Mouse (Mus musculus) gastrocnemius, adult 2 months (tissue): ENCODE data around the gene Gadd45a. TPM values are rescaled to one million over a fixed set of nuclear protein-coding genes. Genes with fewer than 3 reads are reported as not detected.
"Not testable (repeated sequence)": the region's sequence is repeated elsewhere in the genome, so short reads cannot be mapped to it uniquely, and the experiment has no call there.

ENCODE experiments used
- DNase-seq: peaks from one replicate; pipeline ENCODE4 v3.0.0; 2022
- H3K27ac ChIP-seq: fragments of 200-600 bp; 2 replicates; pipeline ENCODE4 v1.8.1; 2022; ENCODE audit warnings: mild to moderate bottlenecking
- H3K4me3 ChIP-seq: fragments of 200-600 bp; 2 replicates; pipeline ENCODE4 v1.8.1; 2022; ENCODE audit warnings: mild to moderate bottlenecking, moderate library complexity
- CTCF ChIP-seq: fragments of 200-600 bp; IDR thresholded peaks from 2 replicates; pipeline ENCODE4 v1.8.1; 2022; ENCODE audit warnings: antibody characterized with exemption, mild to moderate bottlenecking, moderate library complexity
- intact Hi-C: fragments of 180-260 bp; cut with DNase I; formaldehyde crosslinking; loops from one replicate; pipeline ENCODE4 v1.15.1; 2025
- total RNA-seq, 2 experiments: library from RNA; stranded (reverse); gene quantifications; 2 replicates each; pipeline ENCODE4 v1.2.3; 2021

Gene Gadd45a
- total RNA-seq, 2 experiments from 2014 or later = 27.6 to 38.9 TPM

DNA sequence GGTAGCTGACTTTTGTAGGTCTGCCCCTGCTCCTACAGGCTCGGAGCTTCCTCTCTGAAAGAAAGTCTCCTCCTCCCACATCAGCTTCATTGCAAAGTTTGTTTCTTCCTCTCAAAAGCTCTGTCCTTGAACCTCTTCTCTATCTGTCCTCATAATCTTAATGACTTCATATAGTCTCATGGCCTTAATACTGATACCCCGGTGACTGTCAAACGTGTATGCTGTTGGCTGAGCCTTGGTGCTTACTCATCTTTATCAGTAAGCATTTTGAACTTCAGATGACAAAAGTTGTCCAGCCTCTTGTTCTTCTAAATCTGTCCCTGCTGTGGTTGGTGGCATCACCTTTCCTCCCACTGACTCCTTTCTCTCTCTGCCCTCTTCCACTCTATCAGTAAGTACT, 8.2 kb upstream of the Gadd45a start:
- no peak for TF ChIP-seq CTCF
- Histone ChIP-seq H3K4me3 (no peak overlapping the region), H3K27ac (no peak overlapping the region)
- intact Hi-C loops = no loop called here
- no peak for DNase-seq

DNA sequence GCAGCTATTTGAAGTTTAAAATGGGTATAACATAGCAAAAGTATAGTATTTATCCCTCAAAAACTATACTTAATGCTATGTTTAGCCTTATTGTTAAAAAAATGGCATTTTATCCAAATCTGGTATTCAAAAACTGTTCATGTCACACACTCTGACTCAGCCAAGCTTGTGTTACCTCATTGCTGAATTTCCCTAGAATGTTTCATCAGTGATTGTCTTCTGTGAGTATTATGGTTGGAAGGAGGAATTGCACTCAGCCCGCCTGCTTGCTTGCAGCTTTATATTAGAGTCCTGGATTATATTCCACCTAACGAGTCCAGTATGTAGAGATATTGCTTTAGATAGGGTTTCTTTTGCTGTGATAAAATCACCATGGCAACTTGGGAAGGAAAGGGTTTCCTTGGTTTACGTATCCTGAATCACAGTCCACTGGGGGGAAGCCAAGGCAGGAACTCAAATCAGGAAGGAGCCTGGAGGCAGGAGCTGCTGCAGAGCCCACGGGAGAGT, 3.7 kb upstream of the Gadd45a start:
- Histone ChIP-seq H3K27ac (no peak overlapping the region), H3K4me3 (no peak overlapping the region)
- TF ChIP-seq CTCF = no peak
- DNase-seq = no peak
- intact Hi-C loops = no loop called here

DNA sequence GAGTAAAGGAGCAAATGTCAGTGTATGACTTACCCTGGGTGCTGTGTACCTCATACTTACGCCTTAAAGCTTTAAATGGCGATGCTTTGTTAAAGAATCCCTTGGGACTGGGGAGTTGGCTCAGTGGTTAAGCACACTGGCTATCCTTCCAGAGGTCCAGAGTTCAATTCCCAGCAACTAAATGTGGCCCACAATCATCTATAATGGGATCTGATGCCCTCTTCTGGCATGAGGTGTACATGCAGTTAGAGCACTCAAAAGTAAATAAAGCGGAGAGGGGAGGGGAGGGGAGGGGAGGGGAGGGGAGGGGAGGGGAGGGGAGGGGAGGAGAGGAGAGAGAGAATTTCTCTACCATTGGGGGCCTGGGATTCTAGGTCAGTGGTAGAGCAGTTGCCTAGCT, 1.7 kb upstream of the Gadd45a start:
- no peak for TF ChIP-seq CTCF
- intact Hi-C loops = loop anchor here (5.0 kb wide), 3 partner anchors 63 to 118 kb away; no protein-coding TSS in a partner anchor
- no peak overlapping the region for H3K27ac ChIP-seq

DNA sequence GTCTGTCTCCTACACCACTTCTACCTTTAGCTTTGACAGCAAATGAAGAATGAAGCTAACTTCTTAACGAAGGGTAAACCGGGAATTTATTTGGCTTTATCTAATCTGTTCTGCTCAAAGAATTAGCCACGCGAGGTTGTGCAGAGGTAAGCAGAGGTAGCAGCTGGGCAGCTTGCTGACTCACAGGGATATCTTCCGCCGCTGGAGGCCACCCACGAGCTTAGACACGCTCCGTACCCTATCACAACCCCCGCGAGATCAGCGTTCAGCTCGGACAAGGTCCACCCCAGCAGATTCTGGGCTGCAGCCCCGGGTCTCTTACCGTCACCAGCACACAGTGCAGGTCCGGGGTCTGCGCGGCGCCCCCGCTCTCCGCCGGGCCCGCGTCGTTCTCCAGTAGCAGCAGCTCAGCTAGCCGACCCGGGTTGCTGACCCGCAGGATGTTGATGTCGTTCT, 873 bp downstream of the Gadd45a start:
- H3K4me3 ChIP-seq = peak overlapping the region; percentile 90
- intact Hi-C loops = loop anchor here (1.0 to 5.0 kb wide), 4 partner anchors 66 to 121 kb away; no protein-coding TSS in a partner anchor
- DNase-seq = peak; percentile 92
- peak; percentile 85 for TF ChIP-seq CTCF
- peak overlapping the region; percentile 96 for H3K27ac ChIP-seq

More for the DNA sequence above, 1.7 kb upstream of the Gadd45a start:
- DNase-seq = no peak
- no peak overlapping the region for H3K4me3 ChIP-seq

DNA sequence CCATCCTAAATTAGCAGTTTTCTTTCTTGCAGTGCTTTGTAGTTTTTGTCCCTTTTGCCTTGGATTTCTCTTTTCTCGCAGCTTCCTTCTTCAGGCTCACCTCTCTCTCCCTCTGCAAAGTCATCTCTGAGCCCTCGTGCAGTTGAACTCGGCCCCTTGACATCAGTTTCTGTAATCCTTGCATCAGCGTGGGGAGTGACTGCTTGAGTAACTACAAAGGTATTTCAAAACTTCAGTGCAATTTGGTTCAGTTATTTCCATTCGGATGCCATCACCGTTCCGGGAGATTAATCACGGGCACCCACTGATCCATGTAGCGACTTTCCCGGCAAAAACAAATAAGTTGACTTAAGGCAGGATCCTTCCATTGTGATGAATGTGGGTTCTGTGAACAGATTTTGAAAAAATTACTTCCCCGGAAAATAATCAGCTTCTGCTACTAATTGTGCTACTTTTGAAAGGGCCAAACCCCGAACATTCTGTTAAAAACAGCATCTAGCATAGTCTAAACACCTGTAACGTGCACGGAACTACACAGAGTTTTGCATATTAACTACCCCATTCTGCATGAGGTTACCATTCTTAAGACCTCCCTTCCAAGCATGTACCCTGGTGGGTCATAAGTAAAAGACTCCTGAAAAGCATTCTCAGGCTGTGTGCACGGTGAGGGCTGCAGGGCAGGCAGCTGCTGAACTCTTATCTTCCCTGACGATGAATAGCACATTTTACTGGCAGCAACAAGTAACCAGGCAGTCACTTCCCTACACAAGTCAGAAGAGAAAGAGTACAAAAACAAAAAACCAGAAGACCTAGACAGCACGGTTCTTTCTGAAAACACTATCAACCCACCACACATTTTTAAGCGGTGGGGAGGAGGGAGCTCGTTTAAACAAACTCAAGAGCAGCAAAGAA, 1.6 kb downstream of the Gadd45a start:
- intact Hi-C loops = loop anchor here (1.0 to 5.0 kb wide), 4 partner anchors 67 to 122 kb away; no protein-coding TSS in a partner anchor
- DNase-seq = no peak
- TF ChIP-seq CTCF = no peak
- Histone ChIP-seq H3K4me3 (peak overlapping the region; percentile 90), H3K27ac (peak overlapping the region; percentile 96)

DNA sequence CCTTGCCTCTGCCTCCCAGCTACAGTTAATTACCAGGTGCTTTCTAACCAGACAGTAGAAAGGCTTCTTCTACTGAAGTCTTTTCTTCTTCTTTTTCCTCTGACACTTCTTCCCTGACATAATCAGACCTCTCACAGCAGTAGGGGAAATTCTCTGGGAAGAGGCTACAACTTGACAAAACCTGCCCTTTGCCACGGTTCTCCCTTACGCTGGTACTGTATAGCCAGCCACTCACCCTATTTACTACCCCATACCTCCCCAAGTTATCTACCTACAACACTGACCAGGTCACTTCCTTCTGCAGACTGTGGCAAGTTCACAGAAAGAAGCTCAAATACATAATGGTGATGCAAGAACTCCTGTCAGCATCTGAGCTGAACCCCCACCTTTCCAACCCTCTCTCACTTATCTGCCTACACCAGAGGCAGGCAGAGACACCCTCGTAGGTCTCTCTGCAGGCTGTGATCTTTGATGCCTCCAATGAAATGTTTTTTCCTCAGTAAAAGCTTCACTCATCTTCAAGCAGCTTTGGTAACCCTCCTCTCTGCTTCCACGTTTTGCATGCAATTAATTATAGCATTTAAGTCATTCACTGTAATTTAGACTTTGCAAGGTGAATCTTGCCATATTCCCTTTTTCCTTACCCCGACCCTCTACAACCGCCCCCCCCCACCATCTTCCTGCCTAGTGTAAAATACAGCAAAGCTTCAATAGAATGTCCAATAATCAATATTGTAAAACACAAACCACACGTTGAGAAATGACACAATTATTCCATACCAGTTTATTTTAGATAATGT, 2.7 kb downstream of the Gadd45a start:
- H3K4me3 ChIP-seq = peak overlapping the region; percentile 51
- H3K27ac ChIP-seq = no peak overlapping the region
- DNase-seq = no peak
- intact Hi-C loops = loop anchor here (5.0 kb wide), 3 partner anchors 68 to 123 kb away; no protein-coding TSS in a partner anchor
- no peak for TF ChIP-seq CTCF

DNA sequence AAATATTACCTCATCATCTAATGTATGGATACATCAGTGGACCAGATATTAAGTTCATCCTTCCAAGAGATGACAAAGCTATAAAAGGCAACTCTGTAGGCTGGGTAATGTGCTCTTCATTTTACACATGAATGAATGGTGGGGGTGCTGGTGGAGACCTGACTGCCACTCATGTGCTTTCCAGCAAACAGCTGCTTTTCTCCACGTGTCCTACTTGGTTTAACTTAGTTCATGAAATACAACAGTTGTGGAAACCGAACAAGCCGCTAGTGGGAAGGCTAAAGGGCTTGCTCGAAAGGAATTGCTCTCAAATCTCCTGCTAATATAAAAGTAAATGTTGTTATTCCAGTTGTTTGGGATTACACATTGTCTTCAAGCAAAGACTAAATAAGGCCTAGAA, 3.7 kb downstream of the Gadd45a start:
- no peak for TF ChIP-seq CTCF
- DNase-seq = no peak
- Histone ChIP-seq H3K27ac (no peak overlapping the region), H3K4me3 (no peak overlapping the region)
- intact Hi-C loops = no loop called here

DNA sequence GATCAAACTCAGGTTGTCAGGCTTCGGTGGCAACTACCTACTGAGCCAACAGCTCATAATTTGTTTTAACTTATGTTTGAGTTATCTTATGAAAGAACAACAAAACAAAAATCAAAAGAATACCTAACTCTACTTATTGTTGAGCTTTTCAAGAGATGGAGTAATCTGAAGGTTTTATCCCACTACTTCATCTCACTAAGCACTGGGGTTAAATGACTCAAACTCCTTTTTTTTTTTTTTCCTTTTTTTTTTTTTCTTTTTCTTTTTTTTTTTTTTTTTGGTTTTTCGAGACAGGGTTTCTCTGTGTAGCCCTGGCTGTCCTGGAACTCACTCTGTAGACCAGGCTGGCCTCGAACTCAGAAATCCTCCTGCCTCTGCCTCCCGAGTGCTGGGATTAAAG, 4.3 kb downstream of the Gadd45a start:
- intact Hi-C loops, DNase-seq: not testable (repeated sequence)

DNA sequence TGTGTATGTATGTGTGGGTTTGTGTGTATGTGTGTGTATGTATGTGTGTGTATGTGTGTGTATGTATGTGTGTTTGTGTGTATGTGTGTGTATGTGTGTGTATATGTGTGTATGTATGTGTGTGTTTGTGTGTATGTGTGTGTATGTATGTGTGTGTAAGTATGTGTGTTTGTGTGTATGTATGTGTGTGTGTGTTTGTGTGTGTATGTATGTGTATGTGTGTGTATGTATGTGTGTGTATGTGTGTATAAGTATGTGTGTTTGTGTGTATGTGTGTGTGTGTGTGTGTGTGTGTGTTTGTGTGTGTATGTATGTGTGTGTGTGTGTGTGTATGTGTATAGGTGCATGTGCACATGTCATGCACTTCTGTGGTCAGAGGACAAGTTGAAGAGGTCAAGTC, 4.7 kb downstream of the Gadd45a start:
- H3K4me3 ChIP-seq, DNase-seq, intact Hi-C loops, H3K27ac ChIP-seq: not testable (repeated sequence)

More for the DNA sequence above, 4.3 kb downstream of the Gadd45a start:
- not testable (repeated sequence) for H3K4me3 ChIP-seq, H3K27ac ChIP-seq

DNA sequence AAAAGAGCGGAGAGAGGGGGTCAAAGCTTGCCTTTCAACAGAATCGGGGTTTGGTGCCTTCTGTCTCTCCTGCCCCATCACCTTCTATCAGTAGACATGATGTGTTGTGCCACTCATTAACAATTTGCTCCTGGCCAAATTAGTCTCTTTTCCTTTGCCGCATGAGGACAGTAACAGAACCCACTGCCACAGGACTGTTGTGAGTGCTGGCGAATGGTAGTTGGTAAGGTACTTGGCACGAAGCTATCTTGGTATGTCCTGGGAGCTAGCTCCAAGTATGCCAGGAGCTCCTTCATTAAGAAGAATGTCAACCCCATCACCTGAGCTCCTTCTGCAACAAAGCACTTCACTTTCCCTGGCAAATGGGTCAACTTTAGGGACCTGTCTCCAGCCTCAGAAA, 6.4 kb downstream of the Gadd45a start:
- intact Hi-C loops = no loop called here
- DNase-seq = no peak
- no peak for TF ChIP-seq CTCF
- Histone ChIP-seq H3K4me3 (no peak overlapping the region), H3K27ac (no peak overlapping the region)

DNA sequence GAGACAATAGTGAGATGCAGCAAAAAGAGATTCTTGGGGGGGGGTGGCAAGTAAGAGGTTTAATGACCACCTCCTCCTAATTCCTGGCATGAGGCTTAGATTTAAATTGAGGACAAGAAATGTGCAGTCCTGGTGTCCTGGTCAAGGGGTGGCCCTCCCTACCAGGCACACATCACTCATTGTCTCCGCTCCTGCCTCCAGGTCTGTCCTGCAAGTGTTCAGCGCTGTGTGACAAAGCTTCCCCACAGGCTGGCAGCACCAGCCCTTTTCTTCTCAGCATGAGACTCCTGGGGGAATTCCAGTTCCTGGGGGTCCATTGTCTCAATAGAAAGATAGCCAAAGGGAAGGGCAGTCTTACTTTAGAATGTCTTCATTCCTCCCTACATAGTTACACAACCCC, 6.8 kb downstream of the Gadd45a start:
- intact Hi-C loops = no loop called here
- Histone ChIP-seq H3K27ac (no peak overlapping the region), H3K4me3 (no peak overlapping the region)
- no peak for TF ChIP-seq CTCF
- DNase-seq = no peak

DNA sequence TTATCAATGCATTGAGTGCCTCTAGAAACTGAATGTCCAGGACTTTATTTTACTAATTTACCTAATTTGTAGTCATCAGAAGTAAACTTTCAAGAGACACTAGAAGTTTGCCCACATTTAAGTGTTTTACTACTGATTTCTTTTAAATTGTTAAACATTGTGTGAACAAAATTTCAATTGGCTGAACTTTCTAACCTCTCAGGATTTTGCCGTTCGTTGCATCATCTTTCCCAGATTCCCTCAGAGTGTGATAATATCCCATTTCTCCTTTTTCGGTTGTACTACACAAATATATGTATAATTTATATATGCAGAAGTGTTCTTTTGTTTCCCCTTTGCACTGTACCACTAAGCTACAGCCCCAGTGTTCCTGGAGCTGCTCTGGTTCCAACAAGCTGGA, 7.3 kb downstream of the Gadd45a start:
- intact Hi-C loops = no loop called here
- Histone ChIP-seq H3K4me3 (no peak overlapping the region), H3K27ac (no peak overlapping the region)
- TF ChIP-seq CTCF = no peak
- DNase-seq = no peak
